Mouse (Mus musculus) adrenal gland, adult 10 weeks (tissue): Measurements from ENCODE around the gene Atg9b. TPM values are rescaled to one million over a fixed set of nuclear protein-coding genes. Genes with fewer than 3 reads are reported as not detected.

Experiments
- polyA plus RNA-seq: library from polyadenylated mRNA; stranded (reverse); fragments of 350-450 nt; fragmentation: Illumina TruSeq; extraction: RNeasy Lipid Tissue Mini Kit (QIAGEN cat#74804); gene quantifications from one replicate; pipeline ENCODE4 v1.2.3, GENCODE M21; 2014; ENCODE audit warnings: low read depth, low replicate concordance

The Atg9b gene
- not detected for polyA plus RNA-seq

DNA sequence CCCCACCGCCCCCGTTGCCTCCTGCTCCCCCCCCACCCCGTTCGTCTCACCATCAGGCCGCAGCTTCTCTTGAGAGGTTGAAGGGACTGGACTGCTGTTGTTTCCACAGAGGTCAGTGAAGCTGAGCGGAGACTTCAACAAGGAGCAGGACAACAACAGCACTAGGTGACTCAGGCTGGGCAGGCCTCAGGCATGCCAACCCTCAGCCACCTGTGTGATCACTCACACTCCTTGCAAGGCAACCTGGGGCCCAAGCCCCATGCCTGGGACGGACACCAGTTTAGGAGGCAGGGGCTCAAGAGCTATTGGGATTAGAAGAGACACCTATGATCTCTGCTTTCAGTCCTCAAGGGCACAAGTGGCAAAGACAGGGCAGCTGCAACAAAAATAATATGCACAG is at the start of gene Atg9b:
Gene Atg9b (minus strand): TSS at position 280 of the 400 bp plus-strand sequence.

DNA sequence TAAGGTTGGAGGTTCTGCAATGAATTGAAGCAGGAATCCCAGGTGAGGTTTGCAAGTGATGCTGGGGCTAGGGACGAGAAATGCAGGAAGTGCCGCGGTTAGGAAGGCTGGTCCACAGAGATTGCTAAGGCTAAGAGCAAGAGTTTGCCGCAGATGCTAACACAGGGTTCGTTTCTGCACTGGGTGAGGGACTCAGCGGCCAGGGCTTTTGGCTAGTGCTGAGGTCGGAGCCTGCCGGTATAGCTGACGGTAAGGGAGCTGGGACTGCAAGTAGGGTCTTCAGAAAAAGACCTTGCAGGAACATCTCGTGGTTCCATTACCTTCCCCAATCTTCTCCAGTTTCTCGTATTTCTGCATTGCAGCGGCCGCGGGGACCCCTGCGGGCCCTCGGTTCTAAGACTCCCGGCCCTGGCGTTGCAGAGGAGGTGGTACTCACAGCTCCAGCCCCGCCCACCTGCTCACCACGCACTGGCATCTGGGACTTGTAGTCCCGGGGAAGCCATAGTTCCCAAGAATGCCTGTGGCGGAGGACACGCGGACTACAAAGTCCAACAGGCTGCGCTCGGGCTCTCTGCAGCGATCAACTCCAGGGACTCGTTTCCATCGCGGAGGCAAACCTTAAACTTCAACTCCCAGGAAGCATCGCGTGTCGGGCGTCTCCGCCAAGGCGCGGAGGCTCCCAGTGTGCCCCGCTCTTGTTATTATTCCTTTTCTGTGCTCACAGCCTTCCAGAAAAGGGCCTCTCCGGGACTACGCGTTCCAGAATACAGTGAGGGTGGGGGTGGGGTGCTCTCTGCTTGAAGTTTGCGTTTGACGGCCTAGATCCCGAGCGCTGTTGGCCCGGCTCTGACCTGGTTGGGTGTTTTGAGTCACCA is 31.4 kb upstream of the Atg9b start, which contains the start of the genes Cdk5 and Slc4a2:
Gene Cdk5 (minus strand): TSS at position 402 of the 875 bp plus-strand sequence.
Gene Slc4a2 (plus strand): TSS at position 709 of the 875 bp plus-strand sequence.

DNA sequence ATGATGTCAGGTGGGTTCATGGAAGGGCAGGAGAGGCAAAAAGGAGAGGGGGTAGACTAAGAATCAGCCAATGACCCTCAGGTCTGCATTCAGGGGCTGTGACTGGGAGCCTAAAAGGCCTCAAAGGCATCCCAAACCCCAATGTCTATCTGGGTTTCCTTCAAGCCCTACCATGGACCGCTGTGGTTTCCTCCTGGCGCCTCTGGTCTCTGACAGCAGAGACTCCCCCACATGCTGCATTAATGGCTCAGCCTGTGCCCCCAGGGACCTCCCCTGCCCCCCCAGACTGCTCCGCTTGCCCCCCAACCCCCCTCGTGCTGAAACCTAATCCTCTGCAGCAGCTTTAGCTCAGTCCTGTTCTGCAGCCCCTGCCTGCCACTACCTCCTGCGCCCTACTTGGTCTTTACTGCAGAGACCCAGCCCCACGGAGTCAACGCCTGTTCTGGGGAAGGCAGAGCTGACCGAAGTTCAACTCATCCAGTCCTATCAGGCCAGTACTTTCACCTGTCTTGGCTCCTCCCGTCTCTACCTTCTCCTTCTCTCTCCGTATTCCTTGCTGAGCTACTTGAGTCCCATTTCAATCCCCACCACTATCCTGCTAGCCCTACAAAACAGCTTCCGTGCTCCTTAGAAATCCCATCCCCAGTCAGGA is 21.2 kb upstream of the Atg9b start, which contains the start of gene Asic3:
Gene Asic3 (plus strand): TSS at position 351 of the 652 bp plus-strand sequence.

GRCm38 (mm10) chr5:24393392-24393997 is 1.6 kb upstream of the Atg9b start, which contains the start of gene Abcb8:
Gene Abcb8, plus strand, starts transcription at chr5:24393663.

GRCm38 (mm10) chr5:24364508-24364907 is 27.4 kb downstream of the Atg9b start, which contains the start of gene Nos3:
Gene Nos3, plus strand, starts transcription at chr5:24364810.

DNA sequence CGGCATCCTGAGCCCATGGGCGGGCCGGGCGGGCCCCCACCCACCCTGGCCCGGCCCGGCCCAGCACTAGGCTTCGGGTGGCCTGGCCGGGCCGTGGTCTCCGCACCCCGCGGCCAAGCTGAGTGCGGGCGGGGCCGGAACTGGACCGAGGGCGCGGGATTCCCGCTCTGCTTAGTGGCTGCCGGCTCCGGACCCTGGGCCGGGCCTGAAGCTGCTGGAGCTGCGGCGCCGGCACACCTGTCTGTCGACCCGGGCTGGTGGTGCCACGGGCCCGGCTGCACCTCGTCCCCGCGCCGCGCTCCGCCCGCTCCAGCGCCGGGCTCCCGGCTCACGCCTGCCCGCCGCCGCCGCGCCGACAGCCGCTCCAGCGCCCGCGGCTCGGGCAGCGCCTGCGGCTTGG is 40.7 kb downstream of the Atg9b start, which contains the start of gene Kcnh2:
Gene Kcnh2 (minus strand): TSS at position 327 of the 400 bp plus-strand sequence.

Other genes with a start within 250 kb of the Atg9b start
- gene Nupl2, start 227.2 kb downstream of the Atg9b start, polyA plus RNA-seq = 7.4 TPM
- 0.35 TPM for gene Kcnh2, start 40.5 kb downstream of the Atg9b start, polyA plus RNA-seq
- 0.35 TPM for gene Nos3, start 27.3 kb downstream of the Atg9b start, polyA plus RNA-seq
- gene Abcb8, start 1.5 kb upstream of the Atg9b start, polyA plus RNA-seq = 1.5 TPM
- not detected for gene Asic3, start 21.2 kb upstream of the Atg9b start, polyA plus RNA-seq
- 12.3 TPM for gene Cdk5, start 31.4 kb upstream of the Atg9b start, polyA plus RNA-seq
- 3.8 TPM for gene Slc4a2, start 31.7 kb upstream of the Atg9b start, polyA plus RNA-seq
- gene Fastk, start 53.1 kb upstream of the Atg9b start, polyA plus RNA-seq = 2.4 TPM
- 0.93 TPM for gene Tmub1, start 55.7 kb upstream of the Atg9b start, polyA plus RNA-seq
- 4.7 TPM for gene Agap3, start 60.0 kb upstream of the Atg9b start, polyA plus RNA-seq
- gene Gbx1, start 135.1 kb upstream of the Atg9b start, polyA plus RNA-seq = not detected
- not detected for gene Asb10, start 148.8 kb upstream of the Atg9b start, polyA plus RNA-seq
- not detected for gene 4931409K22Rik, start 164.7 kb upstream of the Atg9b start, polyA plus RNA-seq
- gene Abcf2, start 185.3 kb upstream of the Atg9b start, polyA plus RNA-seq = 20.0 TPM
- gene Chpf2, start 194.6 kb upstream of the Atg9b start, polyA plus RNA-seq = 2.4 TPM
- gene Smarcd3, start 232.3 kb upstream of the Atg9b start, polyA plus RNA-seq = 3.0 TPM